Mouse (Mus musculus) T-helper 1 cell (primary cell): ENCODE results near the gene Ddx3y.

Experiments used
- in situ Hi-C: fragments of 300-600 bp; cut with MboI, MseI; formaldehyde crosslinking; loops from one replicate; pipeline ENCODE4 v1.15.1; 2025; ENCODE audit warnings: high pct_unique_total_duplicates

Ddx3y gene

GRCm38 (mm10) chrY:1286171-1286795 is at the start of gene Ddx3y:
Gene Ddx3y (minus strand): TSS chrY:1286629.
- in situ Hi-C loops, result no loop called here

GRCm38 (mm10) chrY:1293708-1294107 is 7.3 kb upstream of the Ddx3y start:
- in situ Hi-C loops, result no loop called here

- in situ Hi-C loops, result no loop called here
These were observed 694 bp downstream of the Ddx3y start for GRCm38 (mm10) chrY:1285735-1286134.

- in situ Hi-C loops, result no loop called here
These were observed 40.3 kb downstream of the Ddx3y start for GRCm38 (mm10) chrY:1246117-1246516.

- in situ Hi-C loops, result no loop called here
These were observed 41.0 kb downstream of the Ddx3y start, which contains the start of gene Uty for GRCm38 (mm10) chrY:1245426-1245863. Gene Uty (minus strand): TSS chrY:1245759.

DNA sequence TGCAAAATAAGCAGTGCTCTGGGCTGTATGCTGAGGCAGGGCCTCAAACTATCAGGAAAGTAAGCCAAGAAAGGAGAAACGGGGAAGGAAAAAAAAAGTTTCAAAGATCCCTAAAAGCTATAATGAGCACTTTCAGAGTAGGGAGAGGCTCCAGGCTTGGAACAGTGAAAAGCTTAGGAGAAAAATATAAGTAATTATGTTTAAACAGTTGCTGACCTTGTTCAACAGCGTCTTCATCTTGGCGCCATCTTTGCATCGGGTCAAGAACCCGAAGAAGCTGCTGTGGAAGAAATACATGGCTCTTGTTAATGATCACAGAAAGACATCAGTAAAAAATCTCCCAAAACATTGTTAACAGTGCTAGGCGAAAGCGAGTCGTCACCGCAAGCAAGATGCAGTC is 41.5 kb downstream of the Ddx3y start:
- in situ Hi-C loops, result no loop called here

DNA sequence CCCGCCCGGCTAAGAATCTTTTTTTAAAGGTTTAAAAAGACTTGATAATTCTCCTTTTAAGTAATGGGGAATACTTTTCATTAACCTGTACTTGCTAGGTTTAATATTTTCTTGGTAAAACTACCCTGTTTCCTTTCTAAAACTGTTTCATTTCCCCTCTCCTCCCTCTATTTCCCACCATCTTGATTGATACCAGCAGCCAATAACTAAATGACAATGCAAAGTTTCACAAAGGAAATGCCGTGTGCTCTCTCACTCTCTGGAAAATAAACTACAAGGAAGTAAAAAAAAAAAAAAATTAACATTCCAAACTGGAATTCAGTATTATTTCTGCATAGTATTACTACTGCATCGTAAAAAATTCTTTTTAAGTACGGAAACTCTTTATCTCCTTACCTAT is 42.0 kb downstream of the Ddx3y start:
- in situ Hi-C loops, result no loop called here

DNA sequence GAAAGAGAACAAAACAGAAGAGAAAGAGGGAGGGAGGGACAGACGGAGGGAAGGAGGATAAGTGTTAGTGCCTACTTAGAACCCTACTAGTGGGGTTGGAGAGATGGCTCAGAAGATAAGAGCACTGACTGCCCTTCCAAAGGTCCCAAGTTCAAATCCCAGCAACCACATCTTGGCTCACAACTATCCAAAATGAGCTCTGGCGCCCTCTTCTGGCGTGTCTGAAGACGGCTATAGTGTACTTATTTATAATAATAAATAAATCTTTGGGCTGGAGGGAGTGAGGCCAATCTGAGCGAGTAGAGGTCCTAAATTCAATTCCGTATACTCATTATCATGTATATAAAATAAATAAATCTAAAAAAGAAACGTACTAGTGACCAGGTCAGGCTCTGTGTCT is 66.4 kb downstream of the Ddx3y start:
- in situ Hi-C loops, result no loop called here
